Mouse (Mus musculus) c-Kit-positive CD71-positive TER-119-negative erythroid progenitor cells, embryonic 14.5 days (primary cell): Measurements from ENCODE around the gene Praf2.

Experiments
- DNase-seq: peaks from one replicate; pipeline ENCODE4 v3.0.0-alpha.2; 2013; ENCODE audit warnings: low read depth

Praf2 gene

GRCm38 (mm10) chrX:7778450-7779244 lies 50.4 kb downstream of the Praf2 start:
- DNase-seq = no peak

DNA sequence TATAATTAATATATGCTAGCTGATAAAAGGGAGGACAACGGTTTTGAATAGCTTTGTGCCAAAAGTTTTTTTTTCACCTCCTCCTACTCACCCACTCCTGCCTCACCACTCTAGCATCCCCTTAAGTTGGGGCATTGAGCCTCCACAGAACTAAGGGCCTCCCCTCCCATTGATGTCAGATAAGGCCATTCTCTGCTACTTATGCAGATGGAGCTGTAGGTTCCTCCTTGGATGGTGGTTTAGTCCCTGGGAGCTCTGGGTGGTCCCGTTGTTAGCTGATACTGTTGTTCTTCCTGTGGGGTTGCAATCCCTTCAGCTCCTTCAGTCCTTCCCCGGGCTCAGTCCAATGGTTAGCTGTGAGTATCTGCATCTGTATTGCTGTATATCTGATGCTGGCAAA lies 51.1 kb downstream of the Praf2 start:
- DNase-seq = no peak
